ENCODE assay signal across 8 mouse cellular contexts in genomic region chr11:73169231-73169630, GRCm38 (mm10). TPM values are rescaled to one million over a fixed set of nuclear protein-coding genes. Genes with fewer than 3 reads are reported as not detected.
DNase-seq lines count a peak whose midpoint lies in the region; ATAC-seq lines count a peak whose summit lies in the region.

No protein-coding gene starts in this region.

- H3K27me3 ChIP-seq in neural tube, embryonic 15.5 days (replicated peaks), result no peaks in the 10 kb centered on the region
- H3K27me3 ChIP-seq in forebrain, embryonic 14.5 days (replicated peaks; ENCODE audit: control insufficient read depth, insufficient read depth, low read length), result no peaks in the 10 kb centered on the region
- no peaks in the 10 kb centered on the region for H3K27me3 ChIP-seq in liver, embryonic 16.5 days (ENCODE audit: control insufficient read depth, insufficient read depth, low read depth, low read length)

- 0 out of 2 replicates have a peak, but pooled peaks cover 1% of the 10 kb centered on the region for H3K4me1 ChIP-seq in neural tube, embryonic 15.5 days
- H3K4me1 ChIP-seq in forebrain, embryonic 14.5 days (ENCODE audit: control insufficient read depth, insufficient read depth, low read length), result no peaks in the 10 kb centered on the region
- H3K4me1 ChIP-seq in liver, embryonic 16.5 days (ENCODE audit: control insufficient read depth, low read depth, low read length), result peaks cover 7% of the 10 kb centered on the region

- ATAC-seq in neural tube, embryonic 15.5 days (ENCODE audit: low FRiP score), result no peak
- no peak for ATAC-seq in forebrain, embryonic 14.5 days
- ATAC-seq in liver, embryonic 16.5 days (ENCODE audit: low read depth), result 0 out of 2 replicates have a peak, but pooled peaks have one; percentile 23

- peak; percentile 48 for DNase-seq in neural tube, embryonic 10.5 days (ENCODE audit: extremely low spot score, low spot score)
- peak; percentile 91 for DNase-seq in ZHBTc4 (ENCODE audit: low read depth, low spot score)
- peak; percentile 68 for DNase-seq in forebrain, embryonic 14.5 days (ENCODE audit: low spot score)
- peak; percentile 83 for DNase-seq in kidney, postnatal 10 days
- DNase-seq in ovary, postnatal 36 days (ENCODE audit: low spot score), result peak; percentile 29
- DNase-seq in urinary bladder, adult 2 months (ENCODE audit: low spot score), result no peak

- no peak overlapping the region for H3K27ac ChIP-seq in neural tube, embryonic 15.5 days (replicated peaks)
- H3K27ac ChIP-seq in forebrain, embryonic 14.5 days (ENCODE audit: low read depth, low read length), result no peak overlapping the region
- H3K27ac ChIP-seq in liver, embryonic 16.5 days (ENCODE audit: low read length), result no peak overlapping the region

- H3K4me2 ChIP-seq in neural tube, embryonic 15.5 days, result no peak overlapping the region
- H3K4me2 ChIP-seq in forebrain, embryonic 14.5 days (ENCODE audit: low read length), result no peak overlapping the region
- H3K4me2 ChIP-seq in liver, embryonic 16.5 days (ENCODE audit: low read depth, low read length), result no peak overlapping the region

- no peak overlapping the region for H3K4me3 ChIP-seq in neural tube, embryonic 15.5 days (replicated peaks)
- H3K4me3 ChIP-seq in forebrain, embryonic 14.5 days (ENCODE audit: low read depth, low read length), result no peak overlapping the region
- no peak overlapping the region for H3K4me3 ChIP-seq in liver, embryonic 16.5 days (ENCODE audit: low read depth, low read length)

- peaks cover 11% of the 10 kb centered on the region for H3K36me3 ChIP-seq in neural tube, embryonic 15.5 days
- H3K36me3 ChIP-seq in forebrain, embryonic 14.5 days (ENCODE audit: control insufficient read depth, insufficient read depth, low read length), result peaks cover 21% of the 10 kb centered on the region
- H3K36me3 ChIP-seq in liver, embryonic 16.5 days (ENCODE audit: control insufficient read depth, insufficient read depth), result no peaks in the 10 kb centered on the region

- 51% methylated on average over 4 of the region's 4 CpGs for WGBS in neural tube, embryonic 15.5 days
- WGBS in forebrain, embryonic 14.5 days, result 38% methylated on average over 4 of the region's 4 CpGs
- whole genome bisulfite sequencing in liver, embryonic 16.5 days (ENCODE audit: insufficient replicate concordance), result 46% methylated on average over 4 of the region's 4 CpGs

- no peaks in the 10 kb centered on the region for H3K9me3 ChIP-seq in neural tube, embryonic 15.5 days (replicated peaks)
- H3K9me3 ChIP-seq in forebrain, embryonic 14.5 days (replicated peaks; ENCODE audit: control insufficient read depth, low read length), result no peaks in the 10 kb centered on the region
- H3K9me3 ChIP-seq in liver, embryonic 16.5 days (replicated peaks; ENCODE audit: control insufficient read depth, low read length), result no peaks in the 10 kb centered on the region

- no peak overlapping the region for H3K9ac ChIP-seq in neural tube, embryonic 15.5 days (replicated peaks)
- no peak overlapping the region for H3K9ac ChIP-seq in forebrain, embryonic 14.5 days (ENCODE audit: low read length)
- no peak overlapping the region for H3K9ac ChIP-seq in liver, embryonic 16.5 days (ENCODE audit: low read depth, low read length)

RNA-seq across cellular contexts. Expression of gene Emc6, which starts 7.6 kb away (rescaled TPM):
- polyA plus RNA-seq in neural tube, embryonic 15.5 days (2015; fragmentation: Nextera tagmentation; extraction: Ambion mirVana), result 136 and 148 TPM in 2 replicates
- polyA plus RNA-seq in forebrain, embryonic 14.5 days (2014; fragmentation: Nextera tagmentation; extraction: Ambion mirVana), result 140 and 163 TPM in 2 replicates
- 69.5 and 72.1 TPM in 2 replicates for polyA plus RNA-seq in liver, embryonic 16.5 days (2015; fragmentation: Nextera tagmentation; extraction: Ambion mirVana)
- 49.0 and 62.3 TPM in 2 replicates for polyA plus RNA-seq in urinary bladder, adult 2 months (2012; rRNA removed)

RNA-seq across cellular contexts. Expression of gene Tax1bp3, which starts 7.7 kb away (rescaled TPM):
- polyA plus RNA-seq in neural tube, embryonic 15.5 days (2015; fragmentation: Nextera tagmentation; extraction: Ambion mirVana), result 118 and 133 TPM in 2 replicates
- 193 and 203 TPM in 2 replicates for polyA plus RNA-seq in forebrain, embryonic 14.5 days (2014; fragmentation: Nextera tagmentation; extraction: Ambion mirVana)
- polyA plus RNA-seq in liver, embryonic 16.5 days (2015; fragmentation: Nextera tagmentation; extraction: Ambion mirVana), result 33.6 and 33.8 TPM in 2 replicates
- polyA plus RNA-seq in urinary bladder, adult 2 months (2012; rRNA removed), result 101 and 131 TPM in 2 replicates

RNA-seq across cellular contexts. Expression of gene P2rx5, which starts 9.0 kb away (rescaled TPM):
- polyA plus RNA-seq in neural tube, embryonic 15.5 days (2015; fragmentation: Nextera tagmentation; extraction: Ambion mirVana), result 0.72 and 0.84 TPM in 2 replicates
- 0.78 and 0.93 TPM in 2 replicates for polyA plus RNA-seq in forebrain, embryonic 14.5 days (2014; fragmentation: Nextera tagmentation; extraction: Ambion mirVana)
- polyA plus RNA-seq in liver, embryonic 16.5 days (2015; fragmentation: Nextera tagmentation; extraction: Ambion mirVana), result 0.11 and 0.22 TPM in 2 replicates
- 3.1 TPM in 2 replicates for polyA plus RNA-seq in urinary bladder, adult 2 months (2012; rRNA removed)

RNA-seq across cellular contexts. Expression of gene Ctns, which starts 29.6 kb away (rescaled TPM):
- 17.0 and 17.7 TPM in 2 replicates for polyA plus RNA-seq in neural tube, embryonic 15.5 days (2015; fragmentation: Nextera tagmentation; extraction: Ambion mirVana)
- polyA plus RNA-seq in forebrain, embryonic 14.5 days (2014; fragmentation: Nextera tagmentation; extraction: Ambion mirVana), result 17.6 and 19.7 TPM in 2 replicates
- polyA plus RNA-seq in liver, embryonic 16.5 days (2015; fragmentation: Nextera tagmentation; extraction: Ambion mirVana), result 8.0 and 8.6 TPM in 2 replicates
- 32.5 and 37.5 TPM in 2 replicates for polyA plus RNA-seq in urinary bladder, adult 2 months (2012; rRNA removed)

RNA-seq across cellular contexts. Expression of gene Shpk, which starts 30.0 kb away (rescaled TPM):
- 3.0 and 3.4 TPM in 2 replicates for polyA plus RNA-seq in neural tube, embryonic 15.5 days (2015; fragmentation: Nextera tagmentation; extraction: Ambion mirVana)
- 1.1 and 1.5 TPM in 2 replicates for polyA plus RNA-seq in forebrain, embryonic 14.5 days (2014; fragmentation: Nextera tagmentation; extraction: Ambion mirVana)
- polyA plus RNA-seq in liver, embryonic 16.5 days (2015; fragmentation: Nextera tagmentation; extraction: Ambion mirVana), result 3.0 and 4.4 TPM in 2 replicates
- polyA plus RNA-seq in urinary bladder, adult 2 months (2012; rRNA removed), result 11.5 and 12.7 TPM in 2 replicates
